ENCODE assay signal across 8 mouse cellular contexts in genomic region chr13:65241099-65241626, GRCm38 (mm10). TPM values are rescaled to one million over a fixed set of nuclear protein-coding genes. Genes with fewer than 3 reads are reported as not detected.
DNase-seq lines count a peak whose midpoint lies in the region; ATAC-seq and TF ChIP-seq lines count a peak whose summit lies in the region.

No protein-coding gene starts in this region.

- H3K9ac ChIP-seq in embryonic facial prominence, embryonic 14.5 days (ENCODE audit: low read depth, low read length) = peak overlapping the region; percentile 79
- peak overlapping the region; percentile 69 for H3K9ac ChIP-seq in heart, adult 2 months (ENCODE audit: low read depth, low read length)
- peak overlapping the region; percentile 78 for H3K9ac ChIP-seq in limb, embryonic 13.5 days
- peak overlapping the region; percentile 78 for H3K9ac ChIP-seq in midbrain, embryonic 16.5 days (ENCODE audit: low read depth, low read length)

- peak overlapping the region; percentile 99 for H3K4me2 ChIP-seq in embryonic facial prominence, embryonic 14.5 days (ENCODE audit: low read depth, low read length)
- H3K4me2 ChIP-seq in limb, embryonic 13.5 days (replicated peaks) = peak overlapping the region; percentile 98
- peak overlapping the region; percentile 100 for H3K4me2 ChIP-seq in midbrain, embryonic 16.5 days (ENCODE audit: low read length)

- under 1% methylated on average over 44 of the region's 45 CpGs for WGBS in embryonic facial prominence, embryonic 14.5 days
- under 1% methylated on average over 45 of the region's 45 CpGs for WGBS in heart, adult 2 months
- under 1% methylated on average over 45 of the region's 45 CpGs for WGBS in limb, embryonic 13.5 days
- WGBS in midbrain, embryonic 16.5 days = under 1% methylated on average over 45 of the region's 45 CpGs

- H3K79me2 ChIP-seq in heart, adult 2 months (replicated peaks; ENCODE audit: control insufficient read depth, insufficient read depth, low read length) = no peaks in the 10 kb centered on the region

- TF ChIP-seq CTCF in heart, adult 2 months (IDR thresholded peaks at IDR 0.05) = no peak

- no peak; the same call in 1 of the 2 replicates for TF ChIP-seq POLR2A in heart, adult 2 months (IDR thresholded peaks at IDR 0.05; ENCODE audit: insufficient read depth, low read depth, low read length)

- intact Hi-C loops in heart, adult 2 months (cut with DNase I) = loop anchor here (1.0 to 10.0 kb wide), 3 partner anchors 37 to 796 kb away; partner anchors contain the start of genes Mfsd14b and Zfp369

- no peaks in the 10 kb centered on the region for H3K27me3 ChIP-seq in embryonic facial prominence, embryonic 14.5 days (replicated peaks; ENCODE audit: control insufficient read depth, insufficient read depth, low read length)
- no peaks in the 10 kb centered on the region for H3K27me3 ChIP-seq in heart, adult 2 months (ENCODE audit: control insufficient read depth, insufficient read depth, low read length)
- H3K27me3 ChIP-seq in limb, embryonic 13.5 days = no peaks in the 10 kb centered on the region
- H3K27me3 ChIP-seq in midbrain, embryonic 16.5 days (ENCODE audit: control insufficient read depth, insufficient read depth, low read depth, low read length) = no peaks in the 10 kb centered on the region

- peak; percentile 86 for DNase-seq in 3T3-L1 (ENCODE audit: low read depth, low spot score)
- peak; percentile 88 to 91 for DNase-seq in adrenal gland, postnatal 4 days (ENCODE audit: low spot score in 2 of 2)
- peak; percentile 96 for DNase-seq in embryonic facial prominence, embryonic 14.5 days (ENCODE audit: low spot score)
- DNase-seq in heart, adult 2 months = peak; percentile 92 to 95
- peak; percentile 90 to 95 for DNase-seq in kidney, adult 8-10 months
- DNase-seq in spleen, postnatal 10 days (ENCODE audit: low spot score in 2 of 2) = peak; percentile 94 to 96

- peaks cover 42% of the 10 kb centered on the region for H3K9me3 ChIP-seq in embryonic facial prominence, embryonic 14.5 days (ENCODE audit: control insufficient read depth, low read length)
- H3K9me3 ChIP-seq in limb, embryonic 13.5 days = peaks cover 38% of the 10 kb centered on the region
- peaks cover 17% of the 10 kb centered on the region; the same call in 1 of the 2 replicates for H3K9me3 ChIP-seq in midbrain, embryonic 16.5 days (replicated peaks; ENCODE audit: control insufficient read depth, low read length, poor library complexity, severe bottlenecking)

- H3K4me1 ChIP-seq in embryonic facial prominence, embryonic 14.5 days (ENCODE audit: control insufficient read depth, insufficient read depth, low read length) = peaks cover 5% of the 10 kb centered on the region; the same call in 1 of the 2 replicates
- H3K4me1 ChIP-seq in heart, adult 2 months (ENCODE audit: control insufficient read depth, insufficient read depth, low read length) = peaks cover 2% of the 10 kb centered on the region; the same call in 1 of the 2 replicates
- H3K4me1 ChIP-seq in limb, embryonic 13.5 days = peaks cover 10% of the 10 kb centered on the region
- H3K4me1 ChIP-seq in midbrain, embryonic 16.5 days (ENCODE audit: control insufficient read depth, insufficient read depth, low read length) = peaks cover 14% of the 10 kb centered on the region

- peak overlapping the region; percentile 93 for H3K27ac ChIP-seq in embryonic facial prominence, embryonic 14.5 days (replicated peaks; ENCODE audit: low read depth, low read length)
- peak overlapping the region; percentile 94 for H3K27ac ChIP-seq in heart, adult 2 months
- peak overlapping the region; percentile 88 for H3K27ac ChIP-seq in limb, embryonic 13.5 days
- H3K27ac ChIP-seq in midbrain, embryonic 16.5 days (ENCODE audit: low read length) = peak overlapping the region; percentile 93

- peak; percentile 90 for ATAC-seq in embryonic facial prominence, embryonic 14.5 days (ENCODE audit: low read depth)
- ATAC-seq in limb, embryonic 13.5 days (ENCODE audit: low FRiP score, low read depth) = peak; percentile 90
- ATAC-seq in midbrain, embryonic 16.5 days = peak; percentile 90

- 0 out of 2 replicates have a peak, but pooled peaks cover 11% of the 10 kb centered on the region for H3K36me3 ChIP-seq in embryonic facial prominence, embryonic 14.5 days (ENCODE audit: control insufficient read depth, insufficient read depth, low read length)
- no peaks in the 10 kb centered on the region for H3K36me3 ChIP-seq in heart, adult 2 months (ENCODE audit: control insufficient read depth, insufficient read depth, low read length)
- peaks cover 20% of the 10 kb centered on the region for H3K36me3 ChIP-seq in limb, embryonic 13.5 days
- H3K36me3 ChIP-seq in midbrain, embryonic 16.5 days (ENCODE audit: control insufficient read depth, insufficient read depth, low read length) = peaks cover 6% of the 10 kb centered on the region; the same call in 1 of the 2 replicates

- peak; percentile 32; the same call in 1 of the 2 replicates for TF ChIP-seq EP300 in heart, adult 2 months (IDR thresholded peaks at IDR 0.05; ENCODE audit: insufficient read depth, low read depth, low read length)

- H3K4me3 ChIP-seq in embryonic facial prominence, embryonic 14.5 days (ENCODE audit: low read depth, low read length) = peak overlapping the region; percentile 82
- H3K4me3 ChIP-seq in heart, adult 2 months = peak overlapping the region; percentile 78
- peak overlapping the region; percentile 78 for H3K4me3 ChIP-seq in limb, embryonic 13.5 days
- H3K4me3 ChIP-seq in midbrain, embryonic 16.5 days (ENCODE audit: low read depth, low read length) = peak overlapping the region; percentile 63

RNA-seq across cellular contexts. Expression of gene Gm10775, which starts 18.2 kb away (rescaled TPM):
- not detected for total RNA-seq in adrenal gland, postnatal 4 days (2021)
- not detected in 2 replicates for polyA plus RNA-seq in embryonic facial prominence, embryonic 14.5 days (2014; fragmentation: Nextera tagmentation; extraction: Ambion mirVana)
- total RNA-seq in heart, adult 2 months (2021) = not detected
- polyA plus RNA-seq in heart, adult 2 months (2012; rRNA removed) = not detected in 2 replicates
- polyA plus RNA-seq in limb, embryonic 13.5 days (2015; fragmentation: Nextera tagmentation; extraction: Ambion mirVana) = not detected in 2 replicates
- 0.29 and 0.50 TPM in 2 replicates for polyA plus RNA-seq in midbrain, embryonic 16.5 days (2015; fragmentation: Nextera tagmentation; extraction: Ambion mirVana)

RNA-seq across cellular contexts. Expression of gene Nlrp4f, which starts 35.4 kb away (rescaled TPM):
- total RNA-seq in adrenal gland, postnatal 4 days (2021) = under 1 TPM in 1 of 2 experiments, not detected in 1; 0.39 TPM
- polyA plus RNA-seq in embryonic facial prominence, embryonic 14.5 days (2014; fragmentation: Nextera tagmentation; extraction: Ambion mirVana) = not detected in 2 replicates
- not detected for total RNA-seq in heart, adult 2 months (2021)
- not detected in 2 replicates for polyA plus RNA-seq in heart, adult 2 months (2012; rRNA removed)
- 0.04 TPM in 1 of 2 replicates, not detected in the other for polyA plus RNA-seq in limb, embryonic 13.5 days (2015; fragmentation: Nextera tagmentation; extraction: Ambion mirVana)
- not detected in 2 replicates for polyA plus RNA-seq in midbrain, embryonic 16.5 days (2015; fragmentation: Nextera tagmentation; extraction: Ambion mirVana)

RNA-seq across cellular contexts. Expression of gene Zfp369, which starts 37.5 kb away (rescaled TPM):
- 10 to 100 TPM; 41.4 to 45.7 TPM for total RNA-seq in adrenal gland, postnatal 4 days (2021)
- 15.9 and 16.7 TPM in 2 replicates for polyA plus RNA-seq in embryonic facial prominence, embryonic 14.5 days (2014; fragmentation: Nextera tagmentation; extraction: Ambion mirVana)
- total RNA-seq in heart, adult 2 months (2021) = 10 to 100 TPM; 21.2 to 23.3 TPM
- polyA plus RNA-seq in heart, adult 2 months (2012; rRNA removed) = 11.0 and 18.6 TPM in 2 replicates
- polyA plus RNA-seq in limb, embryonic 13.5 days (2015; fragmentation: Nextera tagmentation; extraction: Ambion mirVana) = 15.4 and 20.2 TPM in 2 replicates
- polyA plus RNA-seq in midbrain, embryonic 16.5 days (2015; fragmentation: Nextera tagmentation; extraction: Ambion mirVana) = 16.1 and 18.2 TPM in 2 replicates

Comparison
In these comparisons a context has a peak if more than half of its experiments do, and no peak if none do; other contexts are left out.
1. Peak in every context shown above with its lines: DNase-seq, ATAC-seq, H3K4me3 ChIP-seq and H3K27ac ChIP-seq.